Mouse (Mus musculus): ENCODE results near the gene Gm49387. TPM values are rescaled to one million over a fixed set of nuclear protein-coding genes. Genes with fewer than 3 reads are reported as not detected.

Gm49387 gene
- total and polyA plus RNA-seq, 3 experiments = not detected

GRCm38 (mm10) chr14:31510322-31510721 is 130.4 kb downstream of the Gm49387 start:
- no peak for TF ChIP-seq GATA2 (IDR thresholded peaks at IDR 0.05; ENCODE audit: borderline replicate concordance, low read depth, low read length)
- TF ChIP-seq CTCF (IDR thresholded peaks at IDR 0.05; ENCODE audit: low read depth, low read length) = no peak
- no peak for TF ChIP-seq TAL1 (conservative IDR thresholded peaks at IDR 0.05; ENCODE audit: low read depth, low read length)
- TF ChIP-seq GATA1 (IDR thresholded peaks at IDR 0.05; ENCODE audit: borderline replicate concordance, low read length) = no peak
- TF ChIP-seq POLR2AphosphoS5 (IDR thresholded peaks at IDR 0.05; ENCODE audit: insufficient replicate concordance, low read depth, low read length) = no peak

GRCm38 (mm10) chr14:31509911-31510310 is 130.8 kb downstream of the Gm49387 start:
- peaks cover 64% of the 10 kb centered on the region for H3K36me3 ChIP-seq (replicated peaks)
- H3K27me3 ChIP-seq (ENCODE audit: insufficient read depth, low read length) = no peaks in the 10 kb centered on the region
- H3K4me3 ChIP-seq (ENCODE audit: low read depth, low read length) = no peak overlapping the region
- peaks cover 2% of the 10 kb centered on the region; the same call in 1 of the 2 replicates for H3K4me1 ChIP-seq (ENCODE audit: insufficient read depth, low read depth, low read length)
- TF ChIP-seq TAL1 (conservative IDR thresholded peaks at IDR 0.05; ENCODE audit: low read depth, low read length) = no peak
- TF ChIP-seq POLR2AphosphoS5 (IDR thresholded peaks at IDR 0.05; ENCODE audit: insufficient replicate concordance, low read depth, low read length) = no peak
- no peak for TF ChIP-seq GATA2 (IDR thresholded peaks at IDR 0.05; ENCODE audit: borderline replicate concordance, low read depth, low read length)
- no peak for TF ChIP-seq CTCF (IDR thresholded peaks at IDR 0.05; ENCODE audit: low read depth, low read length)
- TF ChIP-seq GATA1 (IDR thresholded peaks at IDR 0.05; ENCODE audit: borderline replicate concordance, low read length) = no peak
- ATAC-seq (ENCODE audit: extremely low read depth, insufficient number of reproducible peaks, low FRiP score, poor library complexity, severe bottlenecking) (no peak), DNase-seq (ENCODE audit: low spot score) (no peak)
- H3K9me3 ChIP-seq (replicated peaks) = no peaks in the 10 kb centered on the region

More at GRCm38 (mm10) chr14:31510322-31510721, 130.4 kb downstream of the Gm49387 start:
- no peaks in the 10 kb centered on the region for H3K9me3 ChIP-seq (replicated peaks)
- ATAC-seq (ENCODE audit: extremely low read depth, insufficient number of reproducible peaks, low FRiP score, poor library complexity, severe bottlenecking) (no peak), DNase-seq (ENCODE audit: low spot score) (no peak)
- no peaks in the 10 kb centered on the region for H3K27me3 ChIP-seq (ENCODE audit: insufficient read depth, low read length)
- H3K36me3 ChIP-seq (replicated peaks) = peaks cover 60% of the 10 kb centered on the region
- H3K4me1 ChIP-seq (ENCODE audit: insufficient read depth, low read depth, low read length) = 0 out of 2 replicates have a peak, but pooled peaks cover 2% of the 10 kb centered on the region
- H3K4me3 ChIP-seq (ENCODE audit: low read depth, low read length) = no peak overlapping the region

- Histone ChIP-seq H3K36me3 (replicated peaks) (peaks cover 93% of the 10 kb centered on the region), H3K9me3 (replicated peaks) (no peaks in the 10 kb centered on the region), H3K4me3 (ENCODE audit: low read depth, low read length) (no peak overlapping the region), H3K4me1 (ENCODE audit: insufficient read depth, low read depth, low read length) (peaks cover 2% of the 10 kb centered on the region; the same call in 1 of the 2 replicates), H3K27me3 (ENCODE audit: insufficient read depth, low read length) (no peaks in the 10 kb centered on the region)
- ATAC-seq (ENCODE audit: extremely low read depth, insufficient number of reproducible peaks, low FRiP score, poor library complexity, severe bottlenecking) = no peak
- TF ChIP-seq POLR2AphosphoS5 (IDR thresholded peaks at IDR 0.05; ENCODE audit: insufficient replicate concordance, low read depth, low read length) = no peak
- TF ChIP-seq TAL1 (conservative IDR thresholded peaks at IDR 0.05; ENCODE audit: low read depth, low read length) = no peak
- TF ChIP-seq GATA1 (IDR thresholded peaks at IDR 0.05; ENCODE audit: borderline replicate concordance, low read length) = no peak
- TF ChIP-seq GATA2 (IDR thresholded peaks at IDR 0.05; ENCODE audit: borderline replicate concordance, low read depth, low read length) = no peak
- no peak for TF ChIP-seq CTCF (IDR thresholded peaks at IDR 0.05; ENCODE audit: low read depth, low read length)
- no peak for DNase-seq (ENCODE audit: low spot score)
Observed at GRCm38 (mm10) chr14:31506456-31506855, 134.2 kb downstream of the Gm49387 start.

- H3K36me3 ChIP-seq (replicated peaks) = peaks cover 99% of the 10 kb centered on the region
- DNase-seq (ENCODE audit: low spot score) (no peak), ATAC-seq (ENCODE audit: extremely low read depth, insufficient number of reproducible peaks, low FRiP score, poor library complexity, severe bottlenecking) (no peak)
- TF ChIP-seq GATA1 (IDR thresholded peaks at IDR 0.05; ENCODE audit: borderline replicate concordance, low read length) = no peak
- no peak for TF ChIP-seq POLR2AphosphoS5 (IDR thresholded peaks at IDR 0.05; ENCODE audit: insufficient replicate concordance, low read depth, low read length)
- no peak for TF ChIP-seq CTCF (IDR thresholded peaks at IDR 0.05; ENCODE audit: low read depth, low read length)
- no peak for TF ChIP-seq GATA2 (IDR thresholded peaks at IDR 0.05; ENCODE audit: borderline replicate concordance, low read depth, low read length)
- no peak for TF ChIP-seq TAL1 (conservative IDR thresholded peaks at IDR 0.05; ENCODE audit: low read depth, low read length)
- H3K9me3 ChIP-seq (replicated peaks) = no peaks in the 10 kb centered on the region
- H3K4me1 ChIP-seq (ENCODE audit: insufficient read depth, low read depth, low read length) = peaks cover 6% of the 10 kb centered on the region
- no peak overlapping the region for H3K4me3 ChIP-seq (ENCODE audit: low read depth, low read length)
- H3K27me3 ChIP-seq (ENCODE audit: insufficient read depth, low read length) = no peaks in the 10 kb centered on the region
Observed at GRCm38 (mm10) chr14:31503406-31503805, 137.3 kb downstream of the Gm49387 start.

Other genes with a start within 250 kb of the Gm49387 start
- not detected in 2 replicates for gene Sh3bp5, start 204.8 kb downstream of the Gm49387 start, total RNA-seq (2014; fragmentation: Nextera tagmentation)
- 0.23 and 0.33 TPM in 2 replicates for gene Sh3bp5, start 204.8 kb downstream of the Gm49387 start, total RNA-seq (2017)
- gene Sh3bp5, start 204.8 kb downstream of the Gm49387 start, polyA plus RNA-seq (2012) = 0.22 and 0.37 TPM in 2 replicates
- 32.8 and 44.3 TPM in 2 replicates for gene Eaf1, start 146.5 kb downstream of the Gm49387 start, total RNA-seq (2014; fragmentation: Nextera tagmentation)
- 42.3 and 49.0 TPM in 2 replicates for gene Eaf1, start 146.5 kb downstream of the Gm49387 start, total RNA-seq (2017)
- gene Eaf1, start 146.5 kb downstream of the Gm49387 start, polyA plus RNA-seq (2012) = 182 and 228 TPM in 2 replicates
- gene Mettl6, start 145.8 kb downstream of the Gm49387 start, total RNA-seq (2014; fragmentation: Nextera tagmentation) = 47.3 and 57.2 TPM in 2 replicates
- 76.5 and 77.9 TPM in 2 replicates for gene Mettl6, start 145.8 kb downstream of the Gm49387 start, total RNA-seq (2017)
- 2.3 and 3.1 TPM in 2 replicates for gene Mettl6, start 145.8 kb downstream of the Gm49387 start, polyA plus RNA-seq (2012)
- not detected in 2 replicates for gene Colq, start 49.5 kb downstream of the Gm49387 start, total RNA-seq (2014; fragmentation: Nextera tagmentation)
- gene Colq, start 49.5 kb downstream of the Gm49387 start, total RNA-seq (2017) = 0.06 and 0.44 TPM in 2 replicates
- not detected in 2 replicates for gene Colq, start 49.5 kb downstream of the Gm49387 start, polyA plus RNA-seq (2012)
- 11.9 and 17.1 TPM in 2 replicates for gene Btd, start 150 bp upstream of the Gm49387 start, total RNA-seq (2014; fragmentation: Nextera tagmentation)
- gene Btd, start 150 bp upstream of the Gm49387 start, total RNA-seq (2017) = 14.5 and 14.7 TPM in 2 replicates
- 2.9 and 4.2 TPM in 2 replicates for gene Btd, start 150 bp upstream of the Gm49387 start, polyA plus RNA-seq (2012)
- gene Hacl1, start 408 bp upstream of the Gm49387 start, total RNA-seq (2014; fragmentation: Nextera tagmentation) = 29.7 and 34.3 TPM in 2 replicates
- 41.8 and 53.3 TPM in 2 replicates for gene Hacl1, start 408 bp upstream of the Gm49387 start, total RNA-seq (2017)
- gene Hacl1, start 408 bp upstream of the Gm49387 start, polyA plus RNA-seq (2012) = 1.8 and 1.9 TPM in 2 replicates
- gene Ankrd28, start 189.8 kb upstream of the Gm49387 start, total RNA-seq (2014; fragmentation: Nextera tagmentation) = 33.9 and 40.9 TPM in 2 replicates
- gene Ankrd28, start 189.8 kb upstream of the Gm49387 start, total RNA-seq (2017) = 66.9 and 69.4 TPM in 2 replicates
- gene Ankrd28, start 189.8 kb upstream of the Gm49387 start, polyA plus RNA-seq (2012) = 2.6 and 3.2 TPM in 2 replicates

Data from G1E (cell line).